In the genomic region with DNA sequence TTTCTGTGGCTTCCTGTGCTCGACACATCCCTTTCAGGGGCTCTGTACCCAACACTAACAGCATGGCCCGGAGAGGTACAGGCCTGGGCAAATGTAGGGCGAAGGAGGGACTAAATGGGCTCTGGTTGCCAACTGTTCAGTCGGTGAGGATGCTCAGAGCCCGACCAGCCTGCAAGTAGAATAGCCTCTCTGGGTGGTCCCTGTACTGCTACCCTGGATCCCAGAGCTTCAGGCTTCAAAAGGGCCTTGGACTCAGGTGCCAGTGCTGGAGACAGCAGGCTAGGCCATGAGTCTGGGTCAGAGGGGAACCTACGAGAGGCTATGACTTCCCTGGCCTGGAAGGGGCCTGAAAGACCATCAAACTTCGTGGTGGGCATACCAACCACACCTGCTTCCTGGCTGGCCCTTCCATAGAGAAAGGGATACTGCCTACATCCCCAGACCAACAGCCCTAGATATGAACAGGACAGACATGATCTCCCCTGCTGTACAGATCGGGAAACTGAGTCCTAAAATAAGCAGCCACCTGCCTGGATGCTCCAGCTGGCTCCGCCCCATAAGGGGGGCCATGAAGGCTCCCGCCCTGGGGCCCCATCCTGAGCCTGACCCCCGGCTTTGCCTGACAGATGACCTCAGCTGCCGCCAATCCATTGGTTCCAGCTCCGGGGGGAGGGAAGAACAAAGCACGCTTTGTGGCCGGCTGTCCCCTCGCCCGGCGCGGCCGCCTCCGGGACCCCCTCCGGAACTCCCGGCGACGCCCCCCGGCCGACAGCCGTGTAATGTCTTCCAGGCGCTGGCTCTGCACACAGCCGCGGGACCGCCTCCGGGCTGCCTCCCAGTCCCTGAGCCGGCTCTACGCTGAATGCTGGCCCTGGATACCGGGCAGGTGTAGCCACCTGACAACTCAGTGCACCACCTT, we compare ENCODE assay signal across 10 mouse cellular contexts. TPM values are rescaled to one million over a fixed set of nuclear protein-coding genes. Genes with fewer than 3 reads are reported as not detected.
DNase-seq lines count a peak whose midpoint lies in the region; ATAC-seq lines count a peak whose summit lies in the region.
"Had no signal": no experiment of that assay in that cellular context is flagged by ENCODE, and none has a peak within 500 bp of the region (broad histone marks: within the 10 kb centered on the region; RNA-seq: fewer than 3 reads in every experiment).

No protein-coding gene starts in this region.

- peak overlapping the region; percentile 46; the same call in 1 of the 2 replicates for H3K9ac ChIP-seq in heart, embryonic 14.5 days (ENCODE audit: low read length)
- peak overlapping the region; percentile 12 for H3K9ac ChIP-seq in hindbrain, embryonic 15.5 days
- peak overlapping the region; percentile 34 for H3K9ac ChIP-seq in midbrain, embryonic 15.5 days

- intact Hi-C loops in heart, postnatal 14 days (cut with DNase I), result loop anchor here (2.0 kb wide), 1 partner anchor 26 kb away; no protein-coding TSS in a partner anchor

- no peak for ATAC-seq in heart, embryonic 14.5 days (ENCODE audit: insufficient number of reproducible peaks, insufficient read depth, low FRiP score, low read depth)
- peak; percentile 33; the same call in 1 of the 2 replicates for ATAC-seq in hindbrain, embryonic 15.5 days (ENCODE audit: low FRiP score, low read depth)
- peak; percentile 53 for ATAC-seq in midbrain, embryonic 15.5 days (replicated peaks)
- no peak for ATAC-seq in monocyte, adult 5-6 weeks (replicated peaks; ENCODE audit: insufficient number of reproducible peaks, low FRiP score, low TSS enrichment, poor library complexity, severe bottlenecking)
- no peak for ATAC-seq in megakaryocyte, adult 5-6 weeks (ENCODE audit: poor library complexity, severe bottlenecking)

- WGBS in heart, embryonic 14.5 days, result 17% methylated on average over 36 of the region's 36 CpGs
- 10% methylated on average over 36 of the region's 36 CpGs for WGBS in embryonic facial prominence, embryonic 10.5 days
- WGBS in hindbrain, embryonic 15.5 days, result 10% methylated on average over 36 of the region's 36 CpGs
- whole genome bisulfite sequencing in midbrain, embryonic 15.5 days, result 12% methylated on average over 36 of the region's 36 CpGs

- peak overlapping the region in 1 of 2 experiments; percentile 21; a peak in 2 of 4 replicates for H3K4me3 ChIP-seq in heart, embryonic 14.5 days (ENCODE audit: control insufficient read depth in 1 of 2, insufficient read depth in 1 of 2, low read depth in 1 of 2, low read length in 2 of 2)
- H3K4me3 ChIP-seq in embryonic facial prominence, embryonic 10.5 days, result peak overlapping the region; percentile 48
- peak overlapping the region; percentile 29 for H3K4me3 ChIP-seq in hindbrain, embryonic 15.5 days
- peak overlapping the region; percentile 34 for H3K4me3 ChIP-seq in midbrain, embryonic 15.5 days

- H3K27ac ChIP-seq in heart, embryonic 14.5 days (replicated peaks in 1 of 2; ENCODE audit: control insufficient read depth in 1 of 2, insufficient read depth in 1 of 2, low read depth in 2 of 2, low read length in 2 of 2), result no peak overlapping the region
- H3K27ac ChIP-seq in embryonic facial prominence, embryonic 10.5 days (replicated peaks), result peak overlapping the region; percentile 74
- no peak overlapping the region for H3K27ac ChIP-seq in hindbrain, embryonic 15.5 days (replicated peaks)
- no peak overlapping the region for H3K27ac ChIP-seq in midbrain, embryonic 15.5 days

- no peaks in the 10 kb centered on the region for H3K36me3 ChIP-seq in heart, embryonic 14.5 days (ENCODE audit: control insufficient read depth, insufficient read depth, low read length)
- H3K36me3 ChIP-seq in embryonic facial prominence, embryonic 10.5 days (replicated peaks), result peaks cover 3% of the 10 kb centered on the region; the same call in 1 of the 2 replicates
- 0 out of 2 replicates have a peak, but pooled peaks cover 3% of the 10 kb centered on the region for H3K36me3 ChIP-seq in hindbrain, embryonic 15.5 days
- no peaks in the 10 kb centered on the region for H3K36me3 ChIP-seq in midbrain, embryonic 15.5 days (replicated peaks)

- DNase-seq in heart, postnatal 14 days, result no peak
- peak; percentile 88 for DNase-seq in embryonic facial prominence, embryonic 10.5 days (ENCODE audit: low spot score)
- DNase-seq in frontal cortex, postnatal 10 days (ENCODE audit: low spot score in 2 of 2), result no peak
- DNase-seq: spleen, adult 18-20 months had no signal

- peaks cover 21% of the 10 kb centered on the region for H3K27me3 ChIP-seq in heart, embryonic 14.5 days (ENCODE audit: control insufficient read depth, insufficient read depth, low read length)
- H3K27me3 ChIP-seq in embryonic facial prominence, embryonic 10.5 days (replicated peaks; ENCODE audit: low read depth, poor library complexity, severe bottlenecking), result peaks cover 28% of the 10 kb centered on the region
- no peaks in the 10 kb centered on the region for H3K27me3 ChIP-seq in hindbrain, embryonic 15.5 days
- no peaks in the 10 kb centered on the region for H3K27me3 ChIP-seq in midbrain, embryonic 15.5 days (replicated peaks)

- peak overlapping the region; percentile 57 for H3K4me2 ChIP-seq in heart, embryonic 14.5 days (ENCODE audit: low read length)
- H3K4me2 ChIP-seq in hindbrain, embryonic 15.5 days, result peak overlapping the region; percentile 63
- peak overlapping the region; percentile 69 for H3K4me2 ChIP-seq in midbrain, embryonic 15.5 days

- H3K9me3 ChIP-seq in heart, embryonic 14.5 days (ENCODE audit: control insufficient read depth, low read length), result no peaks in the 10 kb centered on the region
- H3K9me3 ChIP-seq in embryonic facial prominence, embryonic 10.5 days, result no peaks in the 10 kb centered on the region
- H3K9me3 ChIP-seq in hindbrain, embryonic 15.5 days, result no peaks in the 10 kb centered on the region
- no peaks in the 10 kb centered on the region for H3K9me3 ChIP-seq in midbrain, embryonic 15.5 days

- H3K4me1 ChIP-seq in heart, embryonic 14.5 days (ENCODE audit: control insufficient read depth in 2 of 2, insufficient read depth in 2 of 2, low read length in 2 of 2), result peaks cover 2 to 16% of the 10 kb centered on the region in 2 experiments; a peak in 3 of 4 replicates
- H3K4me1 ChIP-seq in embryonic facial prominence, embryonic 10.5 days, result peaks cover 49% of the 10 kb centered on the region
- peaks cover 11% of the 10 kb centered on the region for H3K4me1 ChIP-seq in hindbrain, embryonic 15.5 days (replicated peaks)
- peaks cover 11% of the 10 kb centered on the region for H3K4me1 ChIP-seq in midbrain, embryonic 15.5 days

RNA-seq across cellular contexts. Expression of gene Srxn1, which starts 9.0 kb away (rescaled TPM):
- polyA plus RNA-seq in heart, embryonic 14.5 days (2014; fragmentation: Nextera tagmentation; extraction: Ambion mirVana), result 5.7 and 6.1 TPM in 2 replicates
- total RNA-seq in heart, postnatal 14 days (2021), result 10 to 100 TPM in 1 of 2 experiments, 1 to 10 TPM in 1; 9.8 to 11.9 TPM
- polyA plus RNA-seq in embryonic facial prominence, embryonic 10.5 days (2016; fragmentation: Nextera tagmentation; extraction: Ambion mirVana), result 10.7 and 12.4 TPM in 2 replicates
- 24.4 and 24.7 TPM in 2 replicates for polyA plus RNA-seq in hindbrain, embryonic 15.5 days (2015; fragmentation: Nextera tagmentation; extraction: Ambion mirVana)
- 21.5 and 23.7 TPM in 2 replicates for polyA plus RNA-seq in midbrain, embryonic 15.5 days (2015; fragmentation: Nextera tagmentation; extraction: Ambion mirVana)
- total RNA-seq in monocyte, adult 5-6 weeks (2017), result 14.1 to 28.0 TPM (median 16.1 TPM) in 3 replicates
- 0.96 and 1.9 TPM in 2 replicates for total RNA-seq in megakaryocyte, adult 5-6 weeks (2015)
- 2.0 and 2.5 TPM in 2 replicates for total RNA-seq in megakaryocyte, adult 5-6 weeks (2017)

RNA-seq across cellular contexts. Expression of gene Tcf15, which starts 29.0 kb away (rescaled TPM):
- 16.0 and 19.5 TPM in 2 replicates for polyA plus RNA-seq in heart, embryonic 14.5 days (2014; fragmentation: Nextera tagmentation; extraction: Ambion mirVana)
- 10 to 100 TPM; 40.0 to 43.0 TPM for total RNA-seq in heart, postnatal 14 days (2021)
- 9.2 and 10.3 TPM in 2 replicates for polyA plus RNA-seq in embryonic facial prominence, embryonic 10.5 days (2016; fragmentation: Nextera tagmentation; extraction: Ambion mirVana)
- polyA plus RNA-seq in hindbrain, embryonic 15.5 days (2015; fragmentation: Nextera tagmentation; extraction: Ambion mirVana), result 1.1 and 1.7 TPM in 2 replicates
- polyA plus RNA-seq in midbrain, embryonic 15.5 days (2015; fragmentation: Nextera tagmentation; extraction: Ambion mirVana), result 1.1 TPM in 2 replicates
- not detected in 3 replicates for total RNA-seq in monocyte, adult 5-6 weeks (2017)
- total RNA-seq in megakaryocyte, adult 5-6 weeks (2015), result not detected in 2 replicates
- total RNA-seq in megakaryocyte, adult 5-6 weeks (2017), result not detected in 2 replicates
- total RNA-seq: MEL had no signal

RNA-seq across cellular contexts. Expression of gene Scrt2, which starts 33.0 kb away (rescaled TPM):
- not detected in 2 replicates for polyA plus RNA-seq in heart, embryonic 14.5 days (2014; fragmentation: Nextera tagmentation; extraction: Ambion mirVana)
- not detected for total RNA-seq in heart, postnatal 14 days (2021)
- polyA plus RNA-seq in embryonic facial prominence, embryonic 10.5 days (2016; fragmentation: Nextera tagmentation; extraction: Ambion mirVana), result 0.93 and 1.5 TPM in 2 replicates
- polyA plus RNA-seq in hindbrain, embryonic 15.5 days (2015; fragmentation: Nextera tagmentation; extraction: Ambion mirVana), result 10.8 and 11.1 TPM in 2 replicates
- 10.7 and 10.9 TPM in 2 replicates for polyA plus RNA-seq in midbrain, embryonic 15.5 days (2015; fragmentation: Nextera tagmentation; extraction: Ambion mirVana)
- not detected in 3 replicates for total RNA-seq in monocyte, adult 5-6 weeks (2017)
- not detected in 2 replicates for total RNA-seq in megakaryocyte, adult 5-6 weeks (2015)
- total RNA-seq in megakaryocyte, adult 5-6 weeks (2017), result not detected in 2 replicates
- total RNA-seq: MEL had no signal

Comparison
In these comparisons a context has a peak if more than half of its experiments do, and no peak if none do; other contexts are left out.
1. ATAC-seq: peak in hindbrain, embryonic 15.5 days (single experiment) and midbrain, embryonic 15.5 days (single experiment); none in heart, embryonic 14.5 days (single experiment), monocyte, adult 5-6 weeks (single experiment) and megakaryocyte, adult 5-6 weeks (single experiment).
2. Peak in every context shown above with its lines, with median percentiles within 50 percentile points of each other: H3K4me2 ChIP-seq and H3K9ac ChIP-seq.